Mouse (Mus musculus): Measurements from ENCODE around the gene Phc1. TPM values are rescaled to one million over a fixed set of nuclear protein-coding genes. Genes with fewer than 3 reads are reported as not detected.
A peak's percentile ranks its signal among the peaks of the same experiment; 100 is the strongest.

The Phc1 gene
- total RNA-seq, 2 experiments from 2014 or later = 27.3 to 34.0 TPM

- DNase-seq (ENCODE audit: low spot score) = peak; percentile 73
Observed at GRCm38 (mm10) chr6:122339648-122340341, 566 bp downstream of the Phc1 start.

- peak; percentile 42 for DNase-seq (ENCODE audit: low spot score)
Observed at GRCm38 (mm10) chr6:122339047-122339647, 1.2 kb downstream of the Phc1 start.

- DNase-seq (ENCODE audit: low spot score) = no peak
Observed at GRCm38 (mm10) chr6:122337546-122337945, 2.8 kb downstream of the Phc1 start.

DNA sequence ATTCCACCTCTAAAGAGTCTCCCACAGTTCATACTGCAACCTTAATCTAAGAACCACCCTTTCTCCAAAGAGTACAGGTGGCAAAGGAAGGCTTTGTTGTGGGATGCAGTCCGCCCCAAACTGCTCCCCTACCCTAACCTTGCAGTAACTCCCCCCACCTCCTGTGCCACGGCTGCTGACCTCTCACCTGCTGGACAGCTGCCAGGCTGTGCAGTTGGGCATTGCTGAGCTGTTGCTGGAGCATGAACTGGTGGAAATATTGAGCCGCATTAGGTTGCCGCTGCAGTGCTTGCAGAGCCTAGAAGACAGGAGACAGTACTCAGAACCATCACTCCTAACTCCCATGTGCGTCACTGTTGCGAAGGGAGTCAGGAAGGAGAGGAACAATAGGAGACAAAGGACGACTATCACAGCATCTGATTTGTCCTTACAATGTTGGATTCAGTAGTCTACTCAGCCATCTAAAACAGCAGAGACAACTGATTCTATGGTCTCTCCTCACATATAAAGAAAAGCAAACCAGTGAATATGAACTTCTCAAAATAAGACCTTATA lies 5.5 kb downstream of the Phc1 start:
- no peak for DNase-seq (ENCODE audit: low spot score)

GRCm38 (mm10) chr6:122333081-122333612 lies 7.2 kb downstream of the Phc1 start:
- DNase-seq (ENCODE audit: low spot score) = no peak

- no peak for DNase-seq (ENCODE audit: low spot score)
Observed at GRCm38 (mm10) chr6:122325361-122325975, 14.9 kb downstream of the Phc1 start.

GRCm38 (mm10) chr6:122318726-122319125 lies 21.6 kb downstream of the Phc1 start:
- no peak for DNase-seq (ENCODE audit: low spot score)

DNA sequence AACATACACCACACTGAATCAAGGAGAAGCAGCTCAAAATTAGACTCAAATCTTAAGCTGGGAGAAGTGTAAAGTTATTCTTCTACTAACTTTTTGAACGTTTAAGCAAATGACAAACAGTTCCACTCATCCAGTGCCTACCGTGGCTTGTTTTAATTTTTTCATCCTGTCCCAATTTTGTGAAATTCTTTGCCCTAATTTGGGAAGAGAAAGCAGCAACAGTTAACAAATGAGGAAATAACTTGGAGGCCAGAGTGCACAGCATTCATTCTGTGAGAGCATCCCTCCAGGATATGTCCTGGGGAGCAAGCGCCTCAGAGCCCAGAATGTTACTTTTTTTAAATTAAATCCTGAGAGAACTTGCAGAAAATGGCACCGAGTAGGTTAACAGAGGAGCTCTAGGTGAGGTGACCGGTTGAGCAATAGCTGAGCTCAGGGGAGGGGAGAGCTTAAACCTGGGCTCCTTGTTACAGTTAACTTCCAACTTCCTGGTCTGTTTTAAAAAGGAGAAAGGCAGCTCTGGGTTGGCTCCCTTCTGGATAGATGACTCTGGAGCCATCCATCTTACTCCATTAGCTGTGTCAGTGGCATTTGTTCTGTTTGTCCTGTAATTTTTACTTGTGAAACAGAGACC lies 30.1 kb downstream of the Phc1 start:
- no peak for DNase-seq (ENCODE audit: low spot score)

DNA sequence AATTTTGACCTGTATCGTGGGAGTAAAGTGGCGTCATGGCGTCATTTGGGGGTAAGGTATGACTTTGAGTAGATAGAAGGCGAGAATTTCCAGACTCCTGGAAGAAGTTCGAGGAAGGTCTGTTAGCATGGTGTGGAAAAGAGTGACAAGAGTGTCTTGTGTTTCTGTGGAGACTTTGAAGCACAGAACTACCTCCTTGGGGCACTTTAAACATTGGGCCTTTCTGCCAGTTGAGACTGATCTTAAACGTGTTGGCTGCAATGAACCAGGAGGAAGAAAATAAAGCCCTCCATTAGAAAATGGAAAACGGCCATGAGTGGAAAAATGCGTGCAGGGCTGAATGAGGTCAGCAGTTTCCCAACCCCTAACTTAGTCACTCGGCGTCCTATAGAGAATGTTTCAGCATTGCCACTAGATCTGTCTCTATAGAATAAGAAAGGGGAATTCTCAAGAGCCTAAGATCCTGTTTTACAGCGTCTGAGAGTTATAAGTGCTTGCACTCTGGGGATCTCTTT lies 30.9 kb downstream of the Phc1 start:
- DNase-seq (ENCODE audit: low spot score) = no peak

GRCm38 (mm10) chr6:122308505-122309393 lies 31.6 kb downstream of the Phc1 start, which contains the start of gene M6pr:
Gene M6pr (plus strand): TSS chr6:122308720.
- DNase-seq (ENCODE audit: low spot score) = peak; percentile 97

DNA sequence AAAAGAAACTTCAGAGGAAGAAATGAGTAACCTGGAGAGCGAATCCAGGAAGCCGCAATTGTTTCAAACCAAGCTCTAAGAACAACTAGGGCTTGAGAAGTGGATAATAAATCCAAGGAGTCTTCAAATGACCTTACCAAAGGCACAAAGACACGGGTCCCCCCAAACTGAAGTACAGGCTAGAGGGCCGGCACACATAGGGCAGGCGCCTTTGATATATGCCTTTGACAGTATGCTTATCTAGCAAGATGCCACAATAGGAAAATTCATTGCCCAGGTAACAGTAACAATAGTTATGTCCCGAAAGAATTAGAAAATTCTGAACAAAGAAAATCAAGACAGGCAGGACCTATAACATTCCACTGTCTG lies 32.2 kb downstream of the Phc1 start:
- DNase-seq (ENCODE audit: low spot score) = no peak

- no peak for DNase-seq (ENCODE audit: low spot score)
Observed at GRCm38 (mm10) chr6:122306707-122307106, 33.7 kb downstream of the Phc1 start.

GRCm38 (mm10) chr6:122304790-122305555 lies 35.4 kb downstream of the Phc1 start:
- DNase-seq (ENCODE audit: low spot score) = no peak

DNA sequence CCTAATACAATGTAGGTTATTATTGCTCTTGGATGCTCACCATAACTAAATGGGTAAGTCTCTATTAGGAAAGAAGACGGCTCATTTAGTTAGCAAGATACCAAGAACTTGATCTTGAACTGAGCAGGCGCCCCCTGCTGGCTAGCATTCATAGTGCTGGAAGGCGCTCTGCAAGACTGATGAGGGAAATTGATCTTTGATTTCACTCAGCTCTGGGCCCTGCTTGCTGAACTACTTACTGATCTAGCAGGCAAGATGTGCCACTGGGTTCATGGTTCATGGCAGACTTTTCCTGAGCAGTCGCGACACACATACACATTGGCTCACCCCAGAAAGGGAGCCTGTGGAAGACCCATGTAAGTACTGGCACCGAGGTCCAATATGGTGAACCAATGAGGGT lies 36.0 kb downstream of the Phc1 start:
- DNase-seq (ENCODE audit: low spot score) = peak; percentile 55

- no peak for DNase-seq (ENCODE audit: low spot score)
Observed at GRCm38 (mm10) chr6:122303526-122303925, 36.8 kb downstream of the Phc1 start.

DNA sequence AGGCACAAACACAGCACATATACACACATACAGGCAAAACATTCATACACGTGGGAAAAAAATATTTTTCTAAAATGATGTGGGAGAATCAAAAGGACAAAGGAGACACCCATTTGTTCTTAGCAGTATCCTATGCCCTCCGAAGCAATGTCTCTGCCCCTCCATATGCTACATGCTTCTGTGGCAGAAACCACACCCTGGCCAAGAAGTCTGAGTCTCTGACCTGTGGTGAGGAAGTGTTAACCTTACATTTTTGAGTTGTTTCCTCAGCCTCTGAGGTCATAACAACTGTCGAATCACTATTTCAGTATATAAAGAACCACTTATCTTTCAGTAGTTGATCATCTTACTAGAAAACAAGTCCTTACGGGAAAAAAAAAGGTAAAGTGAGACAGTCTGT lies 37.7 kb downstream of the Phc1 start:
- no peak for DNase-seq (ENCODE audit: low spot score)

GRCm38 (mm10) chr6:122302121-122302520 lies 38.2 kb downstream of the Phc1 start:
- no peak for DNase-seq (ENCODE audit: low spot score)

GRCm38 (mm10) chr6:122299621-122300133 lies 40.7 kb downstream of the Phc1 start:
- no peak for DNase-seq (ENCODE audit: low spot score)

DNA sequence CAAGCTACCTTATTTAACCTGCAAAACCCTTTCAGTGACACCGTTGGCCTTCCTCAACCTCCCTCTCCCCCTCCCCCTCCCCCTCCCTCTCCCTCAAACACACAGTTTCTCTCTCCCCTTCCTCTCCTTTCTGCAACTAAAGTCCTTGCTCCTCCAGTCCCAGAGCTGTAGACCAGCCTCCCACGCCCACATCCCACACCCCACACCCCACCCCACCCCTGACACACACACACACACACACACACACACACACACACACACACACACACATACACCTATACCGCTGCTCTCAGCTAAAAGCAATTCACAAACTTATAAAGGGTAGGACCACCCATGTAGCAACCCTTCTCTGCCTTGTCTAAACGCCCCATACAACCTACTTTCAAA lies 42.1 kb downstream of the Phc1 start:
- DNase-seq (ENCODE audit: low spot score) = no peak

Data from gastrocnemius, adult 18-20 months (tissue).